Mouse (Mus musculus) ovary, postnatal 14 days (tissue): ENCODE results near the gene Tsc22d3.
A peak's percentile ranks its signal among the peaks of the same experiment; 100 is the strongest.

ENCODE experiments used
- DNase-seq: peaks from one replicate; pipeline ENCODE4 v3.0.0; 2022; ENCODE audit warnings: low spot score

The Tsc22d3 gene

DNA sequence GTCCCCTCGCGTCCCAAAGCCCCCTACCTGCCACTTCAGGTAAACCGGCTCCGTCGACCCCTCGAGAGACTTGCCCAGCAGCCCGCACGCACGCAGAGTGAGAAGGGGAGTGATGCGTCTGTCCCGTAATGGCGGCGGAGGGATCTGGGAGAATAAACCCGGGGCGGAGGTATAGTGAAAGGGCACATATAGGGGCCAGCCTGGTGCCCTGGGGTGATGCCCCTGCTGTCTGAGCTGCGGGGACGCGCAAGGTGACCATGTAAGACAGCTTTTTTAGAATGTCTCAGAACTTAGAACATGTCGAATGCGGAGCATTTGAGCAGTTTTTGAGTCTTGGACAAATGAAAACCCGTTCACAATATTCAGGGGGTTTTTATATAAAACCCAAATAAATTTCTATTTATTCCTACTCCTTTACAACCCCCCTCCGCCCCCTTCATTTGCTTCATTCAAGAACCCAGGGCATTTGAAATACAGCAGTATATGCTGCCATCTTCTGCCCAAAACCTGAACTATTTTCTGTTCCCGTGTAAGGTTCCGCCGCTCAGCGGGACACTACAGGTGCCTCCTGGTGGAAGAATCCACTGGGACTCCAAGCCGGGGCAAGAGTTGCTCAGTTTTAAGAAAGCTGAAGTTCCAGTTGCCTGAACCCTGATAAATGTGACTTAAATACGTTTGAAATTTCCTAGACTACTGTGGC lies at the start of gene Tsc22d3:
Gene Tsc22d3, minus strand, starts transcription at position 250 of the 700 bp plus-strand sequence.
- peak; percentile 24 for DNase-seq

DNA sequence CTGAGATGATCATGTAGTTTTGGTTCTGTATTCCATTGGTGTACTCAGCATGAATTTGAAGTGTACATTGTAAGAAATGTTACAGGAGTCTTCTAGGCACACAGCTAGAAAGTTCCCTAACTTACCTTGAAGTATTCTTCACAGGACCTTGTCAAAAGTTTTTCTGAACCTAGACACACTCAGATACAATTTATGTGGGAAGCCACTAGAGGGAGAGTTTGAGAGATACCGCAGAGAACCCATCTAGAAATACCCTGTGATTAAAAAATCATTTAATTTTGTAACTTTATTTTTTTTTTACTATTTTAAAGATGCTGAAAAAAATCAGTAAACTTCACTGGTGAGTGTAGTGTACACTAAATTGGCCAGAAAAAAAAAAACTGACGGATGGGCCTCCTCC lies 39.1 kb upstream of the Tsc22d3 start:
- DNase-seq: no peak

DNA sequence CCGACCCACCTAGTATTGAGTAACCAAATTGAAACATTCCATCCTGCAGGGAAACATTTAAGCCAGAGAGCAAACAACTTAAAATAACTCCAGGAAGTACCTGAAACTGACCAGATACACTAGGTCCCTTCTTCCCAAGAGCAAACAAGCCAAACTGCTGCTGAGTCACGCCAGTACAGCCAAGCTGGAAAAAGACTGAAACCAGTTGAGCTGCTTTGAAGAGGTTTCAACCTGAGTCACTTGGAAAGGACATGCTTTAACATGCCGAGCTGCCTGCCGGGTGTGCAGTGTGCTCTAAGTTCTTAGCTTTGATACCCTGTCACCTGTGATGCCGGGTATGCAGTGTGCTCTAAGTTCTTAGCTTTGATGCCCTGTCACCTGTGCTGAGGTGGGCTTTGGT lies 37.6 kb upstream of the Tsc22d3 start:
- no peak for DNase-seq

DNA sequence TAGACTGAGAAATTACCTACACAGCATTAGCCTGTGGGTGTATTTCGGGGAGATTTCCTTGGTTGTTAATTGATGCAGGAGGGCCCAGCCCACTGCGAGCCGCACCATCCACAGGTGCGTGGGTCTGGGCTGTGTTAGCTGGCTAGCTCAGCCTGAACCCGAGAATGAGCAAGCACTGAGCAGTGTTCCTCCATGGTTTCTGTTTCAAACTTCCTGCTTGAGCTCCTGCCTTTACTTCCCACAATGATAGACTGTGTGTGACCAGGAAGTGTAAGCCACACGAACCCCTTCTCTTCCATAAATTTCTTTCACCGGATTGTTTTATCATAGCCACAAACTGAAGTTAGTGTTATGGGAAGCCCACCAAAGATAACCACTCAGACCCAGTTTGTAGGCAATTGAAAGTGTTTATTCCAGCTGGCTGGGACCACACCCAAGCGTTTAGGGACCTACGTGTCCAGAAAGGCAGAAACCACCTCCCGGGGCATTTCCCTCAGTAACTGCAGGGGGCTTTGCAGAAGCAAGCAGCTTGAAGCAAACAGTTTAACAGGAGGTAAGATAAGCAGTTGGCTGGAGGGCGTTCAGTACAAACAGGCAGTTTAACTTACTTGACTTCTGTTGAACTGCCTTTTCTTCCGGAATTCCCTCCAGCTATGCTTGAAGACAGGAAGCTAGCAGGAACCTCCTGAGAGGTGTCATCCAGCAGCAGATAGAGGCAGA lies 24.6 kb upstream of the Tsc22d3 start:
- DNase-seq: no peak

DNA sequence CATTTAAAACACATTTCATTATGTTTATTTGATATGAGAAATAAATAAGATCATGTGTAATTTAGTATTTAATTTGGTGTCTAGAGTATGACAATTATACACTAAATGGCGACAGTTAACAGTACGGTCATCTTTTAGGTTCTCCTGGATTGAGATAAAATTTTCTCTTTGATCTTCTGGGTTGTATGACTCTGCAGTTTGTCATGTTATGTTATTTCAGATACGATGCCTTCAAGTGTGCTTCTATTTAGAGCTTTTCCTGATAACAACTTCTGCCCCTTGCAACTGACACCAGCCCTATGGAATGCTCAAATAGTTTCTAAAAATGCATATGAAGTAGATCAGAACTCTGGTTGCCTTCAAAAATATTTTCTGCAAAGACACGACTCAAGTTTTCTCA lies 9.5 kb upstream of the Tsc22d3 start:
- DNase-seq: no peak

DNA sequence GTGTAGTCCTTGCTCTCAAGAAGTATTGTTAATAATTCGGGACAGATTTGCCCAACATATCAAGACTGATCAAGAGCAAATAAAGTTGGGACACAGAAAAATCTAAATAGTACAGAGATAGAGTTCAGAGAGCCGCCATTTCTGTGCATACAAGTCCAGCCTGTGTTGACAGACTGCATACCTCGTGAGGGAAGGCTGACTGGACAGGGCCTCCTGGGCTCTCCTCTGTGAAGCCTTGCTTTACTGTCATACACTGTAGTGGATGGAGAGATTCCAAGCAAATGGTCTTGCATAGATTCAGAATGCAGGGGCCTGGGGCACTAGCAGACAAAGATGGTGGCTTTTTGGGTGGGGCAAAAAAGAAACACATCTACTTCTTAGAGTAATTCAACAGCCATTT lies 1.4 kb upstream of the Tsc22d3 start:
- DNase-seq: no peak

DNA sequence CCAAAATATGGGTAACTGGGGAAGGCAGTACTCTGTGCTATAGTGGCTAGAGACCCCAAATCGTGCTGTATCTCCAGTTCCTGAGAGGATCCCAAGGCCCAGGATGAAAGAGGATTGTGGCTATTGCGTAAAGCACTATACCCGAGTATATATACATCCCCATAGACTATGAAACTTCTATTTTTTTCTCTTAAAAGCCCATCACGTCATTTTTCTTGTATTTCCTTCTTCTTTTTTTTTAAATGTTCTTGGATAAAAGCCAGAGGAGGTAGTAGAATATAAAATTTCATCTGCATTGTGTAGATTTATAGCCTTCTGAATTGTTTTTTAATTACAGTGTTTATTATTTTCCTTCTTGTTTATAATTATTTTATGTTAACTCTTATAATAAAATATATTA lies 852 bp upstream of the Tsc22d3 start:
- DNase-seq: no peak

DNA sequence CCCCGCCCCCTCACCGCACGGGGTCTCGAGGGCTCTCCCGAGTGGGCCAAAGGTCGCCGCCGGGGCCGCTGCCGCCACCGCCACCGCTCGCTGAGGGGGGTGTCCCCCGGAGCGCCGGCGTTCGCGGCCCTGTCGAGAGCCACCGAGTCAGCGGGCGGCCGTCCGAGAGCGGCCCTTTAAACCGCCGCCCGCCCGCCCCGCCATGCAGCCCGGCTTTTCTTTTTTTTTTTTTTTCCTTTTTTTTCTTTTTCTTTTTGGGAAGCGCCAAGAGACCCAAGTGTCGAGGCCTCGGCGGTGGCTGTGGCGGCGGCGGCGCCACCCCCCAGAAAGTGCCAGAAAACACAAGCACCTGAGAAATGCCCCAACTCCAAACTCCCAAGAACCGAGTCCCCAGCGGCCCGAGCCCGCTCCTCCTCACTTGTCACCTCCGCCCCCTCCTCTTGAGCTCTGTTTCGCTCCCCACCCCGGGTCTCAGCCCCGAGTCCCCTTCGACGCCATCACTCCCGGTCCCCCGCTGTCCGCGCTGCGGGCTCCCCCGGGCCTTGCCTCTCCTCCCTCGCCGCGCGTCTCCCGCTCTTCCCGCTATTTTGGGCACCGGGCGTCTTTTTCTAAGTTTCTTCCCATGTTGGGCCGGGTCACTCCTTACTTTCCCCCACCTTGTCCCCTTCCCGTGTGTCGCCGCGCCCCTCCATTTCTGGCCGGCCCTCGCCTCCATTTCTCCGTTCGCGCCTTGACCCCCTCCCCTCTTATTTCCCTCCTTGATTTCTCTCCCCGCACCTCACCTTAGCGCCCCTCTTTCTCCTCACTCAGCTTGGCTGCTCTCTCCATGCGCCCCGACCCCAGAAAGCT lies 674 bp downstream of the Tsc22d3 start:
- DNase-seq: no peak

DNA sequence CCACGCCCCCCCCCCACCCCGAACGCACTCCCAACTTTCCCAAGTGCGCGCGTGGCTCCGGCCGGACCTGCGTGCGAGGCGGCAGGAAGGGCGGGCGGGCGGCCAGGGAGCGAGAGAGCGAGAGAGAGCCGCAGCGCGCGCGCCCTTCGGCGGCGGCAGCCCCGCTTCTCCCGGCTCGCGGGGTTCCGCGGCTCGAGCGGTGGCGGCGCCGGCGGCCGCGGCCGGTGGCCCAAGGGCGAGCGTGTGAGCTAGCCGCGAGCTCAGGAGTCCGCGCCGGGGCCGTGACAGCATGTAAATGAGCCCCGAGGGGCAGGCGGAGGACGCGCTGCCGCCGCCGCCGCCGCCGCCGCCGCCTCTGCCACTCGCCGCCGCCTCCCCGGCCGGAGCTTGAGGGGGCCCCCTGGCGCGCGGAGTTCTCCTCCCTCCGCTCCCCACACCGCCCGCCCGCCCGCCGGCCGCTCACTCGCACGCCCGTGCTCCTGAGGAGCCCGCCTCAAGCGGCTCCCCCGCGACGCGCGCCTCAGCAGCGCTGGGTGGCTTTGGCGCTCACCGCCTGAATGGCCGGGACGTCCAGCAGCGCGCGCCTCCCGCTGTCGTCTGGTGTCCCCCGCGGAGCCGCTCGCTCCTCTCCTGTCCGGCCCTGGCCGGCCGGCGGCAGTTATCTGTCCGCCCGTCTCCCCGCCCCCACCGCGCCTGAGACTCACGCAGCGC lies 1.5 kb downstream of the Tsc22d3 start:
- DNase-seq: peak; percentile 29

DNA sequence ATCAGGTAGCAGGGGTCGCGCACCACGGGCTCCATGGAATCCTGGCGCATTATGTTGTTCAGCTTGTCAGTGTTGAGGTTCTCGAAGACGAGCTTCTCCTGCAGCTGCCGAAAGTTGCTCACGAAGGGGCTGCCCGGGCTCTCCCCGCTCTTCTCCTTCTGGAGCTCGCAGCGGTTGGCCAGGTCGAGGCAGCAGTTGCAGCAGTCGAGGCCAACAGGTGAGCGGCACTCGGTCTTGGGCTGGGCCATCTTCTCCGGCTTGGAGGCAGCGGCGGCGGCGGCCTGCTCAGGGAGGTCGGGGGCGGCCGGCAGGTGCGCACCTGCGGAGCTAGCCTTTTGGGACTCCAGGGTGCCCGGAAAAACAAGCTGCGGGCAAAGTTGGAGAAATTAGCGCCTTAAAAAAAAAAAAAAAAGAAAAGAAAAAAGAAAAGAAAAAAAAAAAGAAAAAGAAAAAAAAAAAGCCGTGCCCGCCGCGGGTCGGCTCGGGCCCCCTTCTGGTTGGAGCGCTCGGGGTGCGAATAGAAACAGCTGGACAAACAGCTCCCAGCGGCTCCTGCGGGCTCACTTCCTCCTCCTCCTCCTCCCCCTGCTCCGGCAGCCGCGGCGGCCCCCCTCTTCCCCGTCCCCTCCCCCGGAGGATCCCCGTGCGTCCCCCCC lies 2.1 kb downstream of the Tsc22d3 start:
- DNase-seq: no peak

DNA sequence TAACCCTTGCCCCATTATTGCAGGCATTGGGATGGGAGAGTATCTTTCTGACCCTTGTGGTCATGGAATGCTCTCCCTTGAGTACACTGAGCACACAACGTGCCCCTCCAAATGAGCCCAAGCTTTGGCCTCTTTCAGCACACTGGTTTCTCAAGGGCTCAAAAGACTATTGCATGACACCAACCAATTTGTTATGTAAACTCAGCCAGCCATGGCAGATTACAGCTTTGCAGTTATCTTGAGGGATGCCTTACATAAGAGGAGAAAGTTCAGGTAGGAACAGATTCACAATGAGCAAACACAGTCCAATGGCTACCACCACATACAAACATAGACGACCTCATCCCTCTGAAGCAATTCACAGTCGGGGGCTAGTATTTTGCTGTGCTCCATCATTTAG lies 9.3 kb downstream of the Tsc22d3 start:
- DNase-seq: no peak

DNA sequence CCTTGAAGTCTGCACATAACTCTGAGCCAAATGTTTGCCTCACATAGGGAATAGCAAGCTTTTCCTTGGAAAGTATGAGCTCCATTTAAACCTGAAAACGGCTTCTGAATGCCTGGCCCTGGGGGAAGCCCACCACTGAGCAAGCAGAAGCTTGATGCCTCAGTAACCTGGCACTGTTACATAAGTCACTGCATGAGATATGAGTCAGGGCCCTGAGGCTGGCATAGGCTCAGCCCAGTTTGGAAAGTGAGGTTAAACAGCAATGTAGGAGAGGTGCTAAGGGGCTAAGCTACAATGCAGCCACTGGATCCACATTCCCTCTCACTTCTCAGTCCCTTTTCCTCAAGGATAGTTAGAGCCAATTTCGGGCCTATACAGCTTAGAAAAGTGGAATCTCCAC lies 10.3 kb downstream of the Tsc22d3 start:
- DNase-seq: no peak

DNA sequence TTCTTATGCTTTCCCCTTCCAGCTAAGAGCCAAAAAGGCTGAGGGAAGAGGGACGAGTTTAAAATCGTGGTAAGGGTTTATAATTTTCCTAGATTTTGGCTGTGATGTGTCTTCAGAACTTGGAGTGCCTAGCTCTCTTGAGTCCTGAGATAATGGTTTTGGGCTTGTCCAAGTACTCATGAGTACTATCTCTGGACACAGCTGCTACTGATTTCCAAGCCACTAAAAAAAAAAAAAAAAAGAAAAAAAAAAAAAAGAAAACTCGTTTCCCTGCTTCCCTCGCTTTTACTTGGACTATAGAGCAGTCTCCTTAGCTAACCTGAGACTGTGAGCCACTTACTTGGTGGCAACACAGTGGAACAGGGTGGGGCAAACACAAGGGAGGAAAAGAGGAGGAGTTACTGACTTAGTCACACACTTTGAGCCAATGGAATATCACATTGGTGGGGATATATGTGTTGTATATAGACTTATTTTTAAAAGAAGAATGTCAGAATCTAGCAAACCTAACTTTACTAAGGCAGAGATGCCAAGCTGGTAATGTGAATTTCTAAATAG lies 11.2 kb downstream of the Tsc22d3 start:
- DNase-seq: no peak

DNA sequence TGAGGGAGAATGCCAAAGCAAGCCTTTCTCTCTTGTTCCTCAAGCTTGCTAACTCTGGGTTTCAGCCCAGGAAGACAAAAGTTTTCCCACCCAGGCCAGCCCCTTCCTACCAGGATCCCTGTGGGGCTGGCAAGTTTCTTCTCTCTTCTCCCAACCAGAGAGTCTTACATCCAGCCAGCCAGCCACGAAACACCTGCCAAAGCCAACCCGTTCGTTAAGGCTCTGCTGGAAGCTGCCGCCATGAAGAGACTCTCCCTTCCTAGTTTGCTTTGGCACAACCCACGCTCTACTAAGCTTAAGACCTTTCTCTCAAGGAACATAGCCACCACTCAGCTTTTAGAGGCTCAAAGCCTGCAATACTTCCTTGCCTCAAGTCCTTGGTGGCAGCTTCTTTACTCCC lies 11.9 kb downstream of the Tsc22d3 start:
- no peak for DNase-seq

DNA sequence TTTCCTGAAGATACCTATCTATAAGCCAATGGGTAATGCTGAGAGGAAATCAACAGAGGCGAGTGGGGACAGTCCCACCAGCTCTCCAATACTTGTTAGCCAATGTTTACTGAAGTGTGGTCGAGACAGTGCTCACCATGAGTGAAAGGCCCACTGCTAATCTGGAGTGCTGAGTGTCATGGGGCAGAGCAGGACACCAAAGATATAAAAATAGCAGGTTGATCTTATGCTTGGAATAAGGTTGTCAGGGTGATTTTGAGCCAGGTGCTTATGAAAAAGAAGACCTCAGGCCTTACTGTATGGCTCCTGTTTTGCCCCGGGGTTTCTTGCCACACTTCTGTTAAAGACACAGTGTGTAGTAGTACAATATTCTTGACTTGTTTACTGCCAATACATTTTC lies 20.0 kb downstream of the Tsc22d3 start:
- DNase-seq: no peak

DNA sequence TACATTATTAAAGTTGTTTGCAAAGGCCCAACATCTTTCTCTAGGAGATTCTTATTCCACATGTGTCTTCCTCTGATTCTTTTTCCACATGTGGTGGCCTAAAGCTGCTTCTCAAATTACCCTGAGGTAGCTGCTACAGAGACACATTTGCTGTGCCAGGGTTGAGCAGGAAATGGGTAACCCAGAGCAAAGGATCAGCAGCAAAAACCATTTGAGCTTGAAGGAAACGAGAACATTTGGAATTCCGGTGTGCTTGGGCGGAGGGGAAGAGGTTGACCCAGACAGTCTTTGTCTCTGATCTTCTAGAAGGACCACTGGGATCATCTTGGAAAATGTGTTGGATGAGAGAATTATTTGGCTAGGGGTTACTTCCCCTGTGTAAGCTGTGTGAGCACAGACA lies 24.8 kb downstream of the Tsc22d3 start:
- DNase-seq: no peak

DNA sequence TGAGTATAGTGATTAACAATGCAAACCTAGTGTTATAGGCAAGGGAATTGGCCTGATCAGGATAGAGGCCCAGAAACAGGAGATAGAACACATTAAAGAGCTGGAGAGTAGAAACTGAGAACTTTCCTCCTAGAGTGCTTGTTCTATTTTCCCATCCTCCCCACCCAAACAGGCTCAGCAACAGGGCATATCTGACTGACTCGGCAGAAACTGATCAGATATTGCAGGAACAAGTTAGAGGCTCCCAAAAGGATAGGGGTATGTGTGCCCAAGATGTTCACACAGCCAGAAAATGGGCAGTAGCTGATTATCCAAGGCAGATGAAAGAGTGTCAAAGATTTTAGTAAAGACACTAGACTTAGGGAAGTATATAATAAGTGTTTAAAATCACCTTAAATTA lies 25.3 kb downstream of the Tsc22d3 start:
- DNase-seq: no peak

DNA sequence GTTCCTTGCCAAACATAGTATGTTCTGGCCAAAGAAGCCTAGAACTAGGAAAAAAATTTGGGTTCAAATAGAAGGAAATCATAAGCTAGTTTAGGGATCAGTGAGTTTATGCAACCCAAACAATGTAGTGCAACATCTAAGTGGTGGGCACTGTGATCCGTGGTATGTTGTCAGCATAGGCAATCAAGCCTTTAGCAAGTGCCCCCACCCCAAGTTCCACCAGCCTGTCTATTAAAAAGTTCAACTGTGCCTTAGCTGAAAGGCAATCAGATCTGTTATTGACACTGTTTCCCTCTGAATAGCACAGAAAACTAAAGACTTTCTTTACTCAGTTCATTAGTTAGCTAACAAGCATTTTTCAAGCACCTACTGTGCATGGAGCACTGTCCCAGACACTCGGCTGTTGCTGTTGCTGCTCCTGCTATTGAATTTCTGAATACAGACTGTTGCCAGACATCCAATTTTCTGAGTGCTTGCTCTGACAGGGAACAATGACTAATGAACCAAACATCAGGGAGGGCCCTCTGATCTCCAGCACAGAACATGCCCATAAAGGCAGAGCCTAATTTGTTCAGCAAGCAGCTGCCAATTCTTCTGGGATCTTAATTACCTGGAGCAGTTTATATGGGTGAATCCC lies 27.6 kb downstream of the Tsc22d3 start:
- DNase-seq: no peak

DNA sequence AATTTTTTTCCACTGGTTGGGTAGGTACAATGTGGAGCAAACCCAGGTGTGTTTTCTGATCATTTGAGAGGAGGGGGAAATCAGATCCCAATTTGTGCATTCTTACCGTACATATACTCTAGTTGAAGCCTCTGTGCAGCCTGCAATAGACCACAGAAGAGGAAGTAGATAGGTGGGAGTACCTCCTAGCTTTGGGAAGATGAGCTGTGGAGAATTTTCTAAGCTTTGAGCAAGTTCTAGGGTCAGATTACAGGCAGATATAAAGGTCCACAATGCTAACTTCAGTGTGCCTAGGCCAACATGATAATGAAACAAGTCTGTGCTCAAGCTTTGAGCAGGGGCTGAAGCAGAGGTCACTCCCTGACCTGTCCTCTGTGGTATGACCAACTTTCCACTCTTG lies 30.9 kb downstream of the Tsc22d3 start:
- DNase-seq: no peak

DNA sequence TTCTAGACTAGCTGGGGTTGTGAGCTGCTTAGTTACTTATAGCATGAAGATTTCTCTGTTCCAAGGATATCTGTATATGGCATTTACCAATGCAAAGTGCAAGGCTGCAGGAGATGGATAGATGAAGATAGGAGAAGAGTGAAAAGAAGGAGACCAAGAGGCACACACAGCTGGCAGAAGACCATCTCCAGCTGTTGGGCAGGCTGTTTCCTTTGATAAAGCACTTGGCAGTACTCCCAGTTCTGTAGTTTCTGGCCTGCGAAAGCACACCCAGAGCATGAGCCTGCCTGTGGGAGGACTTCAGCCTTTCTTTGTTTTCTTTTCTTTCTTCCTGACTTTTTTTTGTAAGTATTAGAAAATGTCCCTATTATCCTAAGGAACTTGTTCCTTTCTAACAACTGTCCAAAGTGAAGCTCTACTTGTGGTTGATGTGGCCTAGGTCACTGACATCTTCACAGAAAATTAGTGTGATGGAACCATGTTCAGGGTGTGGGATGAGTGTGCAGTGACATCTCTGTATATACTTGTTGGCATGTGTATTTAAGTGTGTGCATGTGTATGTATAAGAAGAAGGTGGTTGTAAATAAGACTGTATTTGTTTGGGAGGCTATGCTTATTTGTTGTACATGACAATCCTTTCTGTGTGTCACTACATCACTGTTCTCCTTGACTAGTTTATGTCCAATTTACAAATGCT lies 32.6 kb downstream of the Tsc22d3 start:
- DNase-seq: peak; percentile 19
